Mouse (Mus musculus) E14TG2a.4 (cell line): Measurements from ENCODE around the gene Gimap7.

ENCODE experiments used
- CTCF ChIP-seq: conservative IDR thresholded peaks from 2 replicates; pipeline ENCODE4 v1.5.1; 2014; ENCODE audit warnings: low read length
- POU5F1 ChIP-seq: IDR thresholded peaks from 2 replicates; pipeline ENCODE4 v1.6.1; 2014; ENCODE audit warnings: low read length, borderline replicate concordance

DNA sequence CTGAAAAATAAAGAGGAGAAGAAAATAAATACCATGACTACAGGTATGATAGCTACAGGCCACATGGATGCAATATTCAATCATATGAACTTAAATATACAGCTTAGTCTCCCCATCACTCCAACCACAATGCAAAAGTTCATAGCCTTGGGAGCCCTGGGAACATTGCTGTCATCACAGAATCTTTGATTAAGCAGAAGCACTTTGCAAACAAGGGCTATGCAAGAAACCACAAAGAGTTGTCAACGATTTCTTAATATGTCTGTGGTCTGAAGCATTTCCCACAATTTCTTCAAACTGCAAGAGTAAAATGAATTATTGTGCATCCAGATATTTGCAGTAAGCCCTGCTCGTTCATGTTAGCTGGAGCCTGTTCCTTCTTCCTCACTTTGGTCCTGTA, 18.6 kb downstream of the Gimap7 start:
- TF ChIP-seq CTCF (no peak), POU5F1 (no peak)
